Mouse (Mus musculus) ZHBTc4 (cell line): ENCODE measurements at regions not wholly inside any gene's neighbourhood (a gene's known extent, or its start where the extent isn't known, plus 50 kb on each side); places are given as distances from the start of the nearest gene placed in this dataset.

Experiments used
- DNase-seq: peaks from one replicate; pipeline ENCODE4 v3.0.0-alpha.2; 2011; ENCODE audit warnings: low read depth, low spot score

DNA sequence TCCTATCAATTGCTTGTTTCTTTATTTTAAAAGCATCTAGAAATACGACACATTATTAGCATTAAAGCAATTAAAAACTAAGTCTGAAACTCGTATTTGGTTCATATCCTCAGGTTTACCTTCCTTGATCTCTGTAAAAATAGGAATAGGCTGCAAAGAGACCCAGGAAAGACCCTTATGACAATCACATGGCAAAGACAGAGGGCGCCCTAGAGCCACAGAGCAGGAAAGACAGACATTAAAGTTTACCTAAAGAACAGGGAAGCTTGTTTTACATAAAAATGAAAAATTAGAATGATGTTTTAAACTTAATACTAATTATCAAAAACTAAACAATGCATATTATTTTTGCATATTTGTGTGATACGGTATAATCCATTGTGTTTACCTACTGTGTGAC is 153.2 kb downstream of the Usp25 start:
- peak; percentile 25 for DNase-seq

DNA sequence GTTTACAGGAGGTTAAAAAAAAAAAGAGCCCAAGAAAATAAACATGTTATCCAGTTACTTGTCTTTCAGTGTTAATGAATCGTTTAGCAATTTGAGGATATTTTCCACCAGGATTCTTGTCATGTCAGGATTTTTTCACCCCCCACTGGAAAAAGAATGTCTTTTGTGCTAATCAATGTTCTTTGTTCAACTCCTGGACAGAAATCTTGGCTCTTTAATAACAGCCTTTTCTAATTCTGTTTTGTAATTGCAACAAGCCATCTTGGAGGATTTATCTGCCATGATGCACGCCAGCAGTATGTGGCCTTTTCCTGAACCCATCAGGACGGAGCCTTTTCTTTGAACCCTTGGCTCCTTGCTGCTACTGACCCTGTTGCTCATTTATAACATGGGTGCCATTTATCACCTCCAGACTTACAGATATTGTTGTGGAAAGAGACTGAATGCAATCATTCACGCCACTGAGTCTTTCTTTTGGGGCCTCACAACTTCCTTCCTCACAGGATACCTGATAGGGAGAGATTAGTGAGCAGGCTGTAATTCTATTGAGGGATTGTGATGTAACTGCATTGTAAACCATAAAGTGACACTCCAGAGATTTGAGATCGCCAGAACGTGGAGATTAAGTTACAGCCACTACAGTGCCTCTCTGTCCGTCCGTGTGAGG is 159.7 kb downstream of the Usp25 start:
- DNase-seq: no peak

DNA sequence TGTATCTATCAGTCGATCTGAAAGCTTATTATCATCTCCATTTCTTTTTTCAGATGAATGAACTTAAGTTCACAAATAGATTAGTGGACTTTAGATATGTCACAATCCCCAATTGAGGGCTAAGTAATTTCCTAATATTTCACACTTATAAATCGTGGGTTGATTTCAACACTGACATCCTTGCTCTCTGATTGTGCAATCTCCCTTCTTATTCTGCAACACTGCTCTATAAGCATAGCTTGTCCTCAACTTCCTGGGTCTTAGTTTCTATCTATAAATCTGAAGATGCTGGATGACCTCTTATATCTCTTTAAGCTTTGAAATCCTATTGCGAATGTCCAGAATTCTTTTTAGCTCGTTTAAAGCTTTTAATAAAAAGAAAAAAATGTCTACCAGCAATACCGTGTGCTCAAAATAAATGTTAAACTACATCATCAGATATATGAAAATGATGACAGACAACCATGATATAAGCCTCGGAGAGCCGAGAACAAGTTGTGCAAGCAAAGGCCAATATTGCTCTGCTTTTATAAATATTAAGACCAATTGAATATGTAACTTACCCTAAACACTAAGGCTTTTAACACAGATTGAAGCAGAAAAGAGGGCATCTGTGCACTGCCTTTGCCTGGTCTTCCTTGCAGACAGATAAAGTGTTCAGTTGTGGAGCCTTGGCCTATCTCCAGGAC is 161.4 kb downstream of the Usp25 start:
- no peak for DNase-seq

DNA sequence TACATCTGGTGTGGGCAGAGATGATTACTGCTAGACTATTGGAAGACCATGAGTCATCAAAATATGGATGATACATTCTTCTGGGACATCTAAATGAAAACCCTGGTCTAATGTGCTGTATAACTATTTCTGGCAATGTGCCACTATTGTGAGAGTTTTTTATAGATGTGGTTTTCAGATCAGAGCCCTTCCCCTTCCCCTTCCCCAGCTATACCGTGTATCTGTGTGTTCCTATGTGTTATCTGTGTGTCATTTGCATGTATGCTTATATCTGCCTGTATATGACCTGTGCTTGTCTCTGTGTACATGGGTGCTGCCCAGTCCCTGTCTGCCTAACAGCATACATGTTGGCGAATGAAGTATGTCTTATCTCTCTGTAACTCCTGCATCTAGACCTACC is 167.5 kb downstream of the Usp25 start:
- DNase-seq: no peak
